ENCODE assay signal across 28 mouse cellular contexts in genomic region chr17:57182871-57183270, GRCm38 (mm10). TPM values are rescaled to one million over a fixed set of nuclear protein-coding genes. Genes with fewer than 3 reads are reported as not detected.
DNase-seq lines count a peak whose midpoint lies in the region; ATAC-seq lines count a peak whose summit lies in the region.
"Had no signal": no experiment of that assay in that cellular context is flagged by ENCODE, and none has a peak within 500 bp of the region (broad histone marks: within the 10 kb centered on the region; RNA-seq: fewer than 3 reads in every experiment).

No protein-coding gene starts in this region.

- ATAC-seq in activated CD4-positive, CD25-positive, alpha-beta regulatory T cell, adult 4 months: peak; percentile 14
- ATAC-seq in megakaryocyte, adult 5-6 weeks (ENCODE audit: poor library complexity, severe bottlenecking): peak; percentile 66
- ATAC-seq: forebrain, embryonic 14.5 days; hindbrain, embryonic 16.5 days; intestine, embryonic 15.5 days had no signal

- DNase-seq in 416B (ENCODE audit: low read depth): peak; percentile 25
- DNase-seq in thymus, postnatal 14 days: no peak
- no peak for DNase-seq in cerebellum, postnatal 4 days (ENCODE audit: low spot score in 2 of 2)
- DNase-seq in urinary bladder, postnatal 4 days (ENCODE audit: low spot score in 2 of 2): no peak
- DNase-seq: adrenal gland, postnatal 10 days; adrenal gland, postnatal 36 days; cerebellum, adult 18-20 months; cerebellum, adult 9-10 months; cerebellum, postnatal 25 days; gastrocnemius, postnatal 25 days; heart, postnatal 36 days; kidney, adult 11 months had no signal

RNA-seq across cellular contexts. Expression of gene Tnfsf14, which starts 11.1 kb away (rescaled TPM):
- polyA plus RNA-seq in activated CD4-positive, CD25-positive, alpha-beta regulatory T cell, adult 4 months (2017; shearing (Covaris generic)): 10 to 100 TPM in 1 of 2 experiments, 1 to 10 TPM in 1; 7.9 to 12.8 TPM
- total RNA-seq in megakaryocyte, adult 5-6 weeks (2015): 5.5 and 6.3 TPM in 2 replicates
- 15.6 and 15.7 TPM in 2 replicates for total RNA-seq in megakaryocyte, adult 5-6 weeks (2017)
- total RNA-seq: gastrocnemius, adult 8-10 months; gastrocnemius, postnatal 25 days; heart, postnatal 36 days had no signal
- polyA plus RNA-seq: C2C12; forebrain, embryonic 14.5 days; heart, embryonic 14.5 days; heart, postnatal 0 days; hindbrain, embryonic 16.5 days had no signal

RNA-seq across cellular contexts. Expression of gene Cd70, which starts 33.3 kb away (rescaled TPM):
- 1 to 10 TPM; 1.1 to 2.1 TPM for polyA plus RNA-seq in activated CD4-positive, CD25-positive, alpha-beta regulatory T cell, adult 4 months (2017; shearing (Covaris generic))
- not detected in 2 replicates for total RNA-seq in megakaryocyte, adult 5-6 weeks (2015)
- total RNA-seq in megakaryocyte, adult 5-6 weeks (2017): not detected in 2 replicates
- total RNA-seq: adrenal gland, adult 18-20 months; adrenal gland, postnatal 10 days; adrenal gland, postnatal 36 days; gastrocnemius, adult 8-10 months; gastrocnemius, postnatal 25 days; heart, adult 8-10 months; heart, postnatal 36 days had no signal
- polyA plus RNA-seq: C2C12; embryonic facial prominence, embryonic 11.5 days; embryonic facial prominence, embryonic 14.5 days; forebrain, embryonic 11.5 days; gonadal fat pad, adult 2 months; heart, embryonic 11.5 days; heart, embryonic 14.5 days; heart, postnatal 0 days had no signal

RNA-seq across cellular contexts. Expression of gene C3, which starts 45.1 kb away (rescaled TPM):
- polyA plus RNA-seq in activated CD4-positive, CD25-positive, alpha-beta regulatory T cell, adult 4 months (2017; shearing (Covaris generic)): under 1 TPM in 1 of 2 experiments, not detected in 1; 0.41 TPM
- total RNA-seq in megakaryocyte, adult 5-6 weeks (2015): 699 and 776 TPM in 2 replicates
- 1,145 and 1,156 TPM in 2 replicates for total RNA-seq in megakaryocyte, adult 5-6 weeks (2017)
- polyA plus RNA-seq: forebrain, embryonic 11.5 days had no signal
